Mouse (Mus musculus): ENCODE data around the gene Zbtb16. TPM values are rescaled to one million over a fixed set of nuclear protein-coding genes. Genes with fewer than 3 reads are reported as not detected.

The Zbtb16 gene
- total and polyA plus RNA-seq, 2 experiments from 2014 or later, result 6.8 to 13.5 TPM

- peaks cover 3% of the 10 kb centered on the region; the same call in 1 of the 2 replicates for H3K4me1 ChIP-seq (ENCODE audit: insufficient read depth, low read length)
- no peaks in the 10 kb centered on the region for H3K27me3 ChIP-seq (ENCODE audit: insufficient read depth, low read length)
- DNase-seq (ENCODE audit: low spot score) (no peak), ATAC-seq (no peak)
- 54% methylated on average over 4 of the region's 4 CpGs for WGBS
- no peak for TF ChIP-seq CTCF (IDR thresholded peaks at IDR 0.05; ENCODE audit: low read depth)
- H3K36me3 ChIP-seq (ENCODE audit: insufficient read depth, low read length), result no peaks in the 10 kb centered on the region
- H3K9ac ChIP-seq (replicated peaks; ENCODE audit: low read length), result no peak overlapping the region
- H3K4me3 ChIP-seq (ENCODE audit: low read length), result no peak overlapping the region
- H3K4me2 ChIP-seq (ENCODE audit: low read depth, low read length), result no peak overlapping the region
- no peak overlapping the region for H3K27ac ChIP-seq
- H3K9me3 ChIP-seq (ENCODE audit: low read length), result no peaks in the 10 kb centered on the region
These were observed 140.2 kb downstream of the Zbtb16 start for GRCm38 (mm10) chr9:48695796-48696195.

DNA sequence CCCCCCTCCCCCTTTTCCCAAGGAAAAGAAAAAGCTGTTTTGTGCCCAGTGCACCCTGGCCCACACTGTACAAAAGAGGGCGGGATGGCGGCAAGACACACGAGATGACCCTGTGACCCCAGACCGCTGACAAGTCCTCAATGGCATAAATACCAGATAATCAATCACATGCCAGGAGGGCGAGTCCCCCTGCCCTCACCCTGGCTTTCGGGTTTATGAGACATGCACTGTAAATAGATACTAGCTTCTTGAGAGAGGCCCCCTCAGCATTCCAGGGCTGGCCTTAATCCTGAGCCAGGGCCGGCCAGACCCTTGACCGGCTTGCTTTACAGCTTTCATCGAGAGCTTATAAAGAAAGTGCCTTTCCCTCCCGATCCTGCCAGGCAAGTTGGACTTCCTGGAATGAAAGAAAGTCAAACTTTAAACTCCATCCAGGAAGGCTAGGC is 141.4 kb downstream of the Zbtb16 start:
- no peak overlapping the region for H3K27ac ChIP-seq

GRCm38 (mm10) chr9:48693696-48694095 is 142.3 kb downstream of the Zbtb16 start:
- 44% methylated on average over 7 of the region's 7 CpGs for WGBS
- ATAC-seq, result no peak

More for the DNA sequence above, 141.4 kb downstream of the Zbtb16 start:
- Histone ChIP-seq H3K9me3 (ENCODE audit: low read length) (no peaks in the 10 kb centered on the region), H3K4me3 (ENCODE audit: low read length) (no peak overlapping the region), H3K4me2 (ENCODE audit: low read depth, low read length) (no peak overlapping the region), H3K27me3 (ENCODE audit: insufficient read depth, low read length) (no peaks in the 10 kb centered on the region), H3K4me1 (ENCODE audit: insufficient read depth, low read length) (peaks cover 3% of the 10 kb centered on the region; the same call in 1 of the 2 replicates), H3K36me3 (ENCODE audit: insufficient read depth, low read length) (no peaks in the 10 kb centered on the region), H3K9ac (replicated peaks; ENCODE audit: low read length) (no peak overlapping the region)
- DNase-seq (ENCODE audit: low spot score), result no peak
- TF ChIP-seq CTCF (IDR thresholded peaks at IDR 0.05; ENCODE audit: low read depth), result no peak
- ATAC-seq, result no peak
- WGBS, result 20% methylated on average over 10 of the region's 10 CpGs

DNA sequence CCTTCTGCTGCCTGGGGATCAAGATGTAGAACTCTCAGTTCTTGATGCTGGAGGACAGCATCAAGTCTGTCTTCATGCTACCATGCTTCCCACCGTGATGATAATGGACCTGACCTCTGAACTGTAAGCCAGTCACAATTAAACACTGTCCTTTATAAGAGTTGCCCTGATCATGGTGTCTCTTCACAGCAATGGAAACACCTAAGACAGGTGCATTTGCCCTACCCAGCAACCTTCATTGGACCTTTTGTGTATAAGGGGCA is 146.4 kb downstream of the Zbtb16 start:
- Histone ChIP-seq H3K36me3 (ENCODE audit: insufficient read depth, low read length) (no peaks in the 10 kb centered on the region), H3K4me2 (ENCODE audit: low read depth, low read length) (no peak overlapping the region), H3K27me3 (ENCODE audit: insufficient read depth, low read length) (no peaks in the 10 kb centered on the region), H3K4me3 (ENCODE audit: low read length) (no peak overlapping the region), H3K4me1 (ENCODE audit: insufficient read depth, low read length) (no peaks in the 10 kb centered on the region), H3K27ac (no peak overlapping the region), H3K9me3 (ENCODE audit: low read length) (no peaks in the 10 kb centered on the region), H3K9ac (replicated peaks; ENCODE audit: low read length) (no peak overlapping the region)
- TF ChIP-seq CTCF (IDR thresholded peaks at IDR 0.05; ENCODE audit: low read depth), result no peak
- ATAC-seq (no peak), DNase-seq (ENCODE audit: low spot score) (no peak)
- 81% methylated on average over 1 of the region's 1 CpGs for WGBS

More at GRCm38 (mm10) chr9:48693696-48694095, 142.3 kb downstream of the Zbtb16 start:
- no peaks in the 10 kb centered on the region for H3K27me3 ChIP-seq (ENCODE audit: insufficient read depth, low read length)
- H3K4me3 ChIP-seq (ENCODE audit: low read length), result no peak overlapping the region
- no peak overlapping the region for H3K9ac ChIP-seq (replicated peaks; ENCODE audit: low read length)
- no peaks in the 10 kb centered on the region for H3K36me3 ChIP-seq (ENCODE audit: insufficient read depth, low read length)
- no peaks in the 10 kb centered on the region for H3K9me3 ChIP-seq (ENCODE audit: low read length)
- H3K4me2 ChIP-seq (ENCODE audit: low read depth, low read length), result no peak overlapping the region
- no peak overlapping the region for H3K27ac ChIP-seq
- peaks cover 3% of the 10 kb centered on the region; the same call in 1 of the 2 replicates for H3K4me1 ChIP-seq (ENCODE audit: insufficient read depth, low read length)
- no peak for DNase-seq (ENCODE audit: low spot score)
- no peak for TF ChIP-seq CTCF (IDR thresholded peaks at IDR 0.05; ENCODE audit: low read depth)

GRCm38 (mm10) chr9:48688859-48689717 is 146.9 kb downstream of the Zbtb16 start:
- no peak overlapping the region for H3K9ac ChIP-seq (replicated peaks; ENCODE audit: low read length)
- no peak overlapping the region for H3K4me3 ChIP-seq (ENCODE audit: low read length)
- H3K36me3 ChIP-seq (ENCODE audit: insufficient read depth, low read length), result no peaks in the 10 kb centered on the region
- TF ChIP-seq CTCF (IDR thresholded peaks at IDR 0.05; ENCODE audit: low read depth), result no peak
- 72% methylated on average over 6 of the region's 6 CpGs for WGBS
- DNase-seq (ENCODE audit: low spot score) (no peak), ATAC-seq (no peak)
- H3K9me3 ChIP-seq (ENCODE audit: low read length), result no peaks in the 10 kb centered on the region
- no peaks in the 10 kb centered on the region for H3K4me1 ChIP-seq (ENCODE audit: insufficient read depth, low read length)
- H3K27ac ChIP-seq, result no peak overlapping the region
- no peak overlapping the region for H3K4me2 ChIP-seq (ENCODE audit: low read depth, low read length)
- H3K27me3 ChIP-seq (ENCODE audit: insufficient read depth, low read length), result no peaks in the 10 kb centered on the region

GRCm38 (mm10) chr9:48687891-48688290 is 148.1 kb downstream of the Zbtb16 start:
- Histone ChIP-seq H3K9ac (replicated peaks; ENCODE audit: low read length) (no peak overlapping the region), H3K4me2 (ENCODE audit: low read depth, low read length) (no peak overlapping the region), H3K4me3 (ENCODE audit: low read length) (no peak overlapping the region), H3K27me3 (ENCODE audit: insufficient read depth, low read length) (no peaks in the 10 kb centered on the region), H3K4me1 (ENCODE audit: insufficient read depth, low read length) (no peaks in the 10 kb centered on the region), H3K9me3 (ENCODE audit: low read length) (no peaks in the 10 kb centered on the region), H3K36me3 (ENCODE audit: insufficient read depth, low read length) (no peaks in the 10 kb centered on the region), H3K27ac (no peak overlapping the region)
- DNase-seq (ENCODE audit: low spot score) (no peak), ATAC-seq (no peak)
- TF ChIP-seq CTCF (IDR thresholded peaks at IDR 0.05; ENCODE audit: low read depth), result no peak
- 68% methylated on average over 7 of the region's 7 CpGs for WGBS

- no peak for ATAC-seq
- WGBS, result 68% methylated on average over 7 of the region's 7 CpGs
- Histone ChIP-seq H3K4me1 (ENCODE audit: insufficient read depth, low read length) (no peaks in the 10 kb centered on the region), H3K4me2 (ENCODE audit: low read depth, low read length) (no peak overlapping the region), H3K27me3 (ENCODE audit: insufficient read depth, low read length) (no peaks in the 10 kb centered on the region), H3K27ac (no peak overlapping the region), H3K4me3 (ENCODE audit: low read length) (no peak overlapping the region), H3K9me3 (ENCODE audit: low read length) (no peaks in the 10 kb centered on the region), H3K9ac (replicated peaks; ENCODE audit: low read length) (no peak overlapping the region), H3K36me3 (ENCODE audit: insufficient read depth, low read length) (no peaks in the 10 kb centered on the region)
- TF ChIP-seq CTCF (IDR thresholded peaks at IDR 0.05; ENCODE audit: low read depth), result no peak
- no peak for DNase-seq (ENCODE audit: low spot score)
These were observed 150.3 kb downstream of the Zbtb16 start for GRCm38 (mm10) chr9:48685721-48686120.

All from hindbrain, postnatal 0 days (tissue).